Mouse (Mus musculus) testis, adult 2 months (tissue): ENCODE data around the gene Alkbh1. TPM values are rescaled to one million over a fixed set of nuclear protein-coding genes. Genes with fewer than 3 reads are reported as not detected.

Experiments used
- H3K27ac ChIP-seq: fragments of 200-500 bp; 2 replicates; pipeline ENCODE4 v1.5.1; 2012; ENCODE audit warnings: low read depth, low read length; ENCODE audit not compliant: control insufficient read depth, insufficient read depth
- H3K27me3 ChIP-seq: fragments of 200-500 bp; 2 replicates; pipeline ENCODE4 v1.6.1; 2012; ENCODE audit warnings: mild to moderate bottlenecking, low read length, moderate library complexity; ENCODE audit not compliant: control insufficient read depth, insufficient read depth
- H3K36me3 ChIP-seq: fragments of 200-500 bp; 2 replicates; pipeline ENCODE4 v1.6.1; 2012; ENCODE audit warnings: mild to moderate bottlenecking, low read length; ENCODE audit not compliant: control insufficient read depth, insufficient read depth
- H3K4me1 ChIP-seq: fragments of 200-500 bp; 2 replicates; pipeline ENCODE4 v1.6.1; 2012; ENCODE audit warnings: low read length; ENCODE audit not compliant: control insufficient read depth, insufficient read depth
- H3K4me3 ChIP-seq: fragments of 200-500 bp; 2 replicates; pipeline ENCODE4 v1.5.1; 2012; ENCODE audit warnings: low read depth, mild to moderate bottlenecking, low read length, moderate library complexity, mixed read lengths; ENCODE audit not compliant: control insufficient read depth
- CTCF ChIP-seq: fragments of 200-500 bp; IDR thresholded peaks from 2 replicates; pipeline ENCODE4 v1.5.1; 2012; ENCODE audit warnings: low read depth, mild to moderate bottlenecking, inconsistent platforms, low read length, moderate library complexity; ENCODE audit not compliant: control insufficient read depth, insufficient read depth, insufficient replicate concordance
- POLR2A ChIP-seq: fragments of 200-500 bp; IDR thresholded peaks from 2 replicates; pipeline ENCODE4 v1.6.1; 2012; ENCODE audit warnings: low read depth, mild to moderate bottlenecking, inconsistent platforms, low read length, moderate library complexity; ENCODE audit not compliant: control insufficient read depth
- polyA plus RNA-seq: library from polyadenylated mRNA; depleted of rRNA; stranded (reverse); fragments of >200 nt; gene quantifications from 2 replicates; pipeline ENCODE4 v1.2.3, GENCODE M21; 2012; rRNA removed

Gene Alkbh1
- polyA plus RNA-seq, 1 experiment: 12.8 TPM

DNA sequence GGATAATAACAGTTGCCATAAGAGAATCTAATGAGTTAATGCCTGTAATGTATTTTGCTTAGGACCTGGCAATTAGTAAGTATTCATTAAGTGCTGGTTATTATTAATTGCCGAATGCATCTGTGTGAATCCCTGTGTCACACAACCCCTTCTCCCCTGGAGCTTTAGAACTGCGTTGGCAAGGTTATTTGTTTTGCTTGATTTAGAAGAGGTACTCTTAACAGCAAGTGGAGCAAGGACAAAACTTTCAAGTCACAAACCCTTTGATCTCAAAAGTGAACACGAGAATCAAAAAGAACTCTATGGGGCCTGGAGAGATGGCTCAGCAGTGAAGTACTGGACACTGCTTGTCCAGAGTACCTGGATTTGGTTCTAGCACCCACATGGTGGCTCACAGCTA, 54.6 kb downstream of the Alkbh1 start:
- H3K27me3 ChIP-seq: no peaks in the 10 kb centered on the region
- H3K27ac ChIP-seq: no peak overlapping the region
- peaks cover 8% of the 10 kb centered on the region for H3K4me1 ChIP-seq
- no peak overlapping the region for H3K4me3 ChIP-seq
- H3K36me3 ChIP-seq: no peaks in the 10 kb centered on the region
- TF ChIP-seq POLR2A (no peak), CTCF (no peak)

DNA sequence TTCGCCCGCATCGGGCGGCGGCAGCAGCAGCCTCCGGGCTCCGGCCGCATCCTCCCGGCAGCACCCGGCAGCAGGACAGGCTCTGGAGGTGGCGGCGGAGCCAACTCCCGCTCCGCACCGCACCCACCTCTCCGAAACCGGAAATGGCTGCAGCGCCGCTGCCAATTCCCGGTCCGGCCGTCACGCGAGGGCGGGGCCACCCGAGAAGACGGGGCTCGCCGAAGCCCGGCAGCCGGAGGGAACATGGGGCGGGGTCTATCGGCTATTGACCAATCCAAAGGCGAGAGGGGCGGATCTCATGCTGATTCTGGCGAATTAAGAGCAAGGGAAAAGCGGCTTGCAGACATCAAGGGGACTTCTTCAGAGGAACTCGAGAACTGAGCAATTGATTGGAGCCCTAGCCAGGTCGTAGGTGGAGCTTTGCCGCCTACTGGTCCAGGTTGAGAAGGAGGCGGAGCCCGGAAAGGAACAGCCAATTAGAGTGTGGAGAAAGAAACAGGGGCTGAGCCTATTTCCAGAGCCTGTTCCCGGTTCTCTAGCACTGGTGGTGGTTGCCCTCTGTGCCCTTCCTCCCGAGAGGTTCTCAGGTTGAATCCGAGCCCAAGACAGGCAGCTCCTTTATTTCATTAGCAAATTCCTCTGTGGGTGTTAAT, 55.6 kb downstream of the Alkbh1 start, which contains the start of gene Sptlc2:
Sptlc2 (minus strand) TSS at position 234 of the 653 bp plus-strand sequence.
- TF ChIP-seq CTCF (no peak), POLR2A (peak; percentile 80)
- Histone ChIP-seq H3K27me3 (no peaks in the 10 kb centered on the region), H3K36me3 (no peaks in the 10 kb centered on the region), H3K27ac (peak within 1 kb of the TSS; percentile 88), H3K4me1 (peaks cover 8% of the 10 kb centered on the region), H3K4me3 (peak within 1 kb of the TSS; percentile 98)

DNA sequence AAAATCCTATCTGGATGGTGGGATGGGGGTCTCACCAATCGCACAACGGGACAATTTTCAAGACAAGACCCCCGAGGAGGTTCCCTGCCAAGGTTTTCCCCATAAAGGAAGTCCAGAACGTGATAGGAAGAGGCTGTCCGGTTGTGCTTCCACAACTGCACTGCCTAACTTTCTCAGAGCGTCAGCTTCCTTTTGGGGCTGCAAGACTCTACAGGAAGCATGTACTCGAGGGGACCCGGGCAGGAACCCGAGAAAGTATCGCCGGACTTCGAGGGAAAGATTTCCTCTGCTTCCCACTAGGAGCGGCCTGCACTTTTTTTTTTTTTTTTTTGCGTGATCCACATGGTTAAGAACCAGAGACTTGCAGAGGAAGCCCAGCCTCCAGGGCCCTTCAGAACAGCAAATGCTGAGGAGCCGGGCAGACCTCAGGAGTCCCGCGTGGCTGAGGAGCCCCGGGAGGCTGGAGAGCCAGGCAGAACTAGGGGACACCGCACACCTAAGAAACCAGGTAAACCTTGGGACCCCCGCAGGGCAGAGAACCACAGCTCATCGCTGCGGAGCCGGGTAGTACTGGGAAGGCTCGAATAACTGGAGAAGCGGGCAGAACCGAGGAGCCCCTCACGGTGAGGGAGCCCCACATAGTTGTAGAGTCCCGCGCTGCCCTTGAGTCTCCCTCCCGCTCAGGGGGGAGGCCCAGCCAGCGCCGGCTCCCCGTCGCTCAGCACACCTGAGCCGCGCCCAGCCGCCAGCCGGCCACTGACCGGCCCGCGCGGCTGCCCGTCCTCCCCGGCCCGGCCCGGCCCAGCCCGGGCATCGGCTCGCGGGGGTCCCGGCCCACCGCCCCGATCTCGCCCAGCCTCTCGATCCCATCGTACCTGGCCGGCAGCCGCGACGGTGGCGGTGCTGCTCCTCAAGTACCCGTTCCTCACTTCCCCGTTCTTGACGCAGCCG, 56.4 kb downstream of the Alkbh1 start:
- TF ChIP-seq CTCF (no peak), POLR2A (no peak)
- Histone ChIP-seq H3K27ac (peak overlapping the region; percentile 88), H3K4me1 (peaks cover 8% of the 10 kb centered on the region), H3K36me3 (no peaks in the 10 kb centered on the region), H3K27me3 (no peaks in the 10 kb centered on the region), H3K4me3 (peak overlapping the region; percentile 98)

DNA sequence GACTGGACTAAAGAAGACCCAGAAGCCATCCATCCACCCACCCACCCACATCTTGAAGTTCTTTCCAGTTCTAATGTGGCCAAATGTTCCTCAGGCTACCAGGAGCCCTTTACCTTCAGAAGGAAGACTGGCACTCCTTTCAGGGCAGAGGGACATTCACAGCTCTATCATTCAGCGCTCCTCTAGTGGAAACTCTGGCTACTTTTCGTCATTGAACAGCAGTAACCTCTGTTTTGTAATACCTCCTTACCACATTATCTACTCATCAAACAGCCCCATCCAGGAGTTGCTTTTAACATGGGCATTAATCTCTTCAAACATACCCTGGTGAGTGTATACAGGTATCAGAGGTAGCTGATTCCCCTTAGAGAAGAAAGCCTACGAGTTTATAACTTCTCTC, 58.8 kb downstream of the Alkbh1 start:
- no peaks in the 10 kb centered on the region for H3K27me3 ChIP-seq
- peaks cover 8% of the 10 kb centered on the region for H3K4me1 ChIP-seq
- no peak overlapping the region for H3K27ac ChIP-seq
- no peak overlapping the region for H3K4me3 ChIP-seq
- no peaks in the 10 kb centered on the region for H3K36me3 ChIP-seq
- TF ChIP-seq CTCF (no peak), POLR2A (no peak)

DNA sequence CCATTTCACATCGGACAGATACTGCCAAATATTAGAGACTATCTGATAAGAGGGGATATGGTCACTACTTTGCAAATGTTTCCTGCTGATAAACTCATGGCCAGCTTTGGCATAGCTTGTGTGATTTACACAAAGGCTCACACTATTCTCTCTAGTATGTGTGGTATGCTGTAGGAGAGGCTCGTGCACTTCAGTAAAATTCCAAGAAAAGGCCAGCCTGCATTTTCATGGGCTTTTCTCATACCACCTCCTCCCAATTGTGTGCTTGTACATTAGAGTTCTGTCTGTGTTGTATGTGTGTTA, 62.5 kb downstream of the Alkbh1 start:
- H3K4me3 ChIP-seq: no peak overlapping the region
- H3K27me3 ChIP-seq: no peaks in the 10 kb centered on the region
- no peaks in the 10 kb centered on the region for H3K36me3 ChIP-seq
- no peak for TF ChIP-seq CTCF
- no peak for TF ChIP-seq POLR2A
- no peaks in the 10 kb centered on the region for H3K4me1 ChIP-seq
- H3K27ac ChIP-seq: no peak overlapping the region; the same call in 1 of the 2 replicates

DNA sequence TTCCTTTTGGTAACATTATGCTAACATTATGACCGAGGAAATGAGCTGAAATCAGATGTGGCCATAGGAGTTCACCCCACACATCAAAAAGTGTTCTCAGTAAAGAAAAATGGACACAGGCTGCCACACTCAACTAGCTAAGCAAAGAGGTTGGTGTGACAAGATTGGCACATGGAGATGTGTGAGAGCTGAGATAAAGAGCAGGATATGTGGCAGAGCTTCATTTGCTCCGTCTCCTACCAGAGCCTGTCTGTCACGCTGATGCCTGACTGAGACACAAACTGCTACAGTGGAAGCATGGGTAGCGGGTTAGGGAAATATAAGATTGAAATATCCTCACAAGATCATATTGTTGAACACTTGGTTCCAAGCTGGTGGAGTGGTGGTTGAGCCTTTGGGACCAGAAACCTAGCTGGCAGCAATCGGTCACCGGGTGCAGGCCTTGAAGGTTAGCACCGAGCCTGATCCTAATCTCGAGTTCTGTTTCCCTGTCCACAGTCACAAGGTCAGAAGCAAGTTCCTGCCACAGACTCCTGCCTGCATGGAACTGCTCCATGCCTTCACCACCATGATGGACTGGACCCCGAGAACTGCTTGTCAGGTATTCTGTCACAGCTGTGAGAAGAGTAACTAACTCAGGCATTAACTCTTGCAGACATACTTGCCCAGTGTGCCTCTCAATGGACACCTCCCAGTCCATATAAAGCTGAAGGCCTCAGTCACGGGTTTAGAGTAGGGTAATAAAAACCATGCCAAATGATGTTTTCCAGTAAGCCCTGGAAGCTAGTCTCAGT, 63.0 kb downstream of the Alkbh1 start:
- H3K27ac ChIP-seq: no peak overlapping the region; the same call in none of the 2 replicates
- H3K4me1 ChIP-seq: no peaks in the 10 kb centered on the region
- no peaks in the 10 kb centered on the region for H3K27me3 ChIP-seq
- TF ChIP-seq POLR2A: no peak
- no peak for TF ChIP-seq CTCF
- H3K36me3 ChIP-seq: no peaks in the 10 kb centered on the region
- H3K4me3 ChIP-seq: no peak overlapping the region

DNA sequence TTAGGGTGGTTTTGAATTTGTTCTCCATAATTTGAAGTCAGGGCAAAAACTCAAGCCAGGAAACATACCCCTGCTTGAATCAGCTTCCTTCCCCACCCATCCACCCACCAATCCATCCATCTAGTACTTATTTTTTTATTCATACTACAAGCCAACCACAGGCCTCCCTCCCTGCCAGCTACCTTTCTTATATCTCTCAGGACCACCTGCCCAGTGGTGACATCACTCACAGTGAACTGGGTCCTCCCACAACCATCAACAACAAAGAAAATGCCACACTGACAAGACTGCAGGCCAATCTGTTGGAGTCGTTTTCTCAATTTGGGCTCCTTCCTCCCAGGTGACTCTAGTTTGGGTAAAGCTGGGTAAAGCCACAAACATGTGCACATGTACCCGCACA, 64.3 kb downstream of the Alkbh1 start:
- no peaks in the 10 kb centered on the region for H3K27me3 ChIP-seq
- H3K4me3 ChIP-seq: no peak overlapping the region
- H3K36me3 ChIP-seq: no peaks in the 10 kb centered on the region
- no peaks in the 10 kb centered on the region for H3K4me1 ChIP-seq
- TF ChIP-seq CTCF (no peak), POLR2A (no peak)
- no peak overlapping the region for H3K27ac ChIP-seq

Other genes with a start within 250 kb of the Alkbh1 start
- gene Samd15, start 244.3 kb downstream of the Alkbh1 start, polyA plus RNA-seq: 20.3 and 27.1 TPM in 2 replicates
- gene Tmed8, start 243.6 kb downstream of the Alkbh1 start, polyA plus RNA-seq: 2.9 and 3.3 TPM in 2 replicates
- gene Noxred1, start 205.3 kb downstream of the Alkbh1 start, polyA plus RNA-seq: 68.5 and 75.4 TPM in 2 replicates
- gene Vipas39, start 177.8 kb downstream of the Alkbh1 start, polyA plus RNA-seq: 19.8 and 22.1 TPM in 2 replicates
- gene Ahsa1, start 177.5 kb downstream of the Alkbh1 start, polyA plus RNA-seq: 47.8 and 50.4 TPM in 2 replicates
- 0.19 and 0.23 TPM in 2 replicates for gene Ism2, start 144.3 kb downstream of the Alkbh1 start, polyA plus RNA-seq
- 9.1 and 9.4 TPM in 2 replicates for gene Sptlc2, start 55.7 kb downstream of the Alkbh1 start, polyA plus RNA-seq
- 38.2 and 41.0 TPM in 2 replicates for gene Slirp, start 121 bp downstream of the Alkbh1 start, polyA plus RNA-seq
- 15.9 and 16.4 TPM in 2 replicates for gene Snw1, start 28.3 kb upstream of the Alkbh1 start, polyA plus RNA-seq
- not detected in 2 replicates for gene Gm5788, start 50.7 kb upstream of the Alkbh1 start, polyA plus RNA-seq
- gene Gm8300, start 70.3 kb upstream of the Alkbh1 start, polyA plus RNA-seq: not detected in 2 replicates
- gene Oog1, start 158.7 kb upstream of the Alkbh1 start, polyA plus RNA-seq: 0.15 and 0.18 TPM in 2 replicates
- gene Gm4027, start 174.9 kb upstream of the Alkbh1 start, polyA plus RNA-seq: 1.7 and 2.0 TPM in 2 replicates
- gene Gm16381, start 200.6 kb upstream of the Alkbh1 start, polyA plus RNA-seq: not detected in 2 replicates